Comparison of ENCODE assay signal across 29 mouse cellular contexts in genomic region chr2:26597810-26598209, GRCm38 (mm10). TPM values are rescaled to one million over a fixed set of nuclear protein-coding genes. Genes with fewer than 3 reads are reported as not detected.
"Had no signal": no experiment of that assay in that cellular context is flagged by ENCODE, and none has a peak within 500 bp of the region (broad histone marks: within the 10 kb centered on the region; RNA-seq: fewer than 3 reads in every experiment).

No protein-coding gene starts in this region.

- H3K9ac ChIP-seq: liver, embryonic 13.5 days; lung, embryonic 14.5 days had no signal

- ATAC-seq: lung, postnatal 0 days had no signal

- H3K9me3 ChIP-seq: liver, embryonic 13.5 days had no signal

- H3K4me2 ChIP-seq: liver, embryonic 13.5 days; lung, embryonic 14.5 days; midbrain, embryonic 11.5 days had no signal

- H3K27ac ChIP-seq: left cerebral cortex, adult 2 months; liver, embryonic 13.5 days; macrophage; stomach, postnatal 0 days had no signal

- H3K4me3 ChIP-seq: left cerebral cortex, adult 2 months; liver, embryonic 13.5 days had no signal

- DNase-seq: kidney, postnatal 36 days; layer of hippocampus, postnatal 36 days; liver, embryonic 13.5 days; lung, embryonic 14.5 days; midbrain, embryonic 14.5 days; right cerebral cortex, adult 18-20 months; right cerebral cortex, postnatal 14 days; right cerebral cortex, postnatal 4 days; thymus, adult 2 months; thymus, postnatal 14 days; thymus, postnatal 4 days had no signal

RNA-seq across cellular contexts. Expression of gene Gm20532, which starts 11.4 kb away (rescaled TPM):
- total RNA-seq: layer of hippocampus, adult 8-10 months; layer of hippocampus, postnatal 10 days; layer of hippocampus, postnatal 36 days; left cerebral cortex, adult 2 months; left cerebral cortex, postnatal 10 days; left cerebral cortex, postnatal 36 days; megakaryocyte-erythroid progenitor cell, adult 5-6 weeks; midbrain, postnatal 0 days had no signal
- polyA plus RNA-seq: kidney, embryonic 14.5 days; limb, embryonic 11.5 days; limb, embryonic 14.5 days; liver, embryonic 13.5 days; liver, embryonic 16.5 days; lung, embryonic 14.5 days; lung, postnatal 0 days; midbrain, embryonic 11.5 days; midbrain, embryonic 14.5 days; neural tube, embryonic 11.5 days; neural tube, embryonic 14.5 days; stomach, embryonic 14.5 days; stomach, postnatal 0 days; thymus, adult 2 months had no signal

RNA-seq across cellular contexts. Expression of gene Fam69b, which starts 30.4 kb away (rescaled TPM):
- polyA plus RNA-seq: macrophage had no signal
